Mouse (Mus musculus) heart, embryonic 10.5 days (tissue): ENCODE measurements at regions not wholly inside any gene's neighbourhood (a gene's known extent, or its start where the extent isn't known, plus 50 kb on each side); places are given as distances from the start of the nearest gene placed in this dataset.

Experiments
- DNase-seq: peaks from one replicate; pipeline ENCODE4 v3.0.0-alpha.2; 2017; ENCODE audit warnings: low spot score
- H3K27ac ChIP-seq: fragments of 300-500 bp; sonication (generic); 2 replicates; pipeline ENCODE4 v1.5.1; 2016; ENCODE audit warnings: mild to moderate bottlenecking
- H3K27me3 ChIP-seq: fragments of 300-500 bp; sonication (generic); 2 replicates; pipeline ENCODE4 v1.6.1; 2016; ENCODE audit warnings: mild to moderate bottlenecking; ENCODE audit not compliant: poor library complexity, insufficient read depth, severe bottlenecking
- H3K36me3 ChIP-seq: fragments of 300-500 bp; sonication (generic); 2 replicates; pipeline ENCODE4 v1.6.1; 2016; ENCODE audit warnings: mild to moderate bottlenecking, moderate library complexity
- H3K4me1 ChIP-seq: fragments of 300-500 bp; sonication (generic); 2 replicates; pipeline ENCODE4 v1.6.1; 2016; ENCODE audit warnings: mild to moderate bottlenecking
- H3K4me3 ChIP-seq: fragments of 300-500 bp; sonication (generic); 2 replicates; pipeline ENCODE4 v1.5.1; 2016; ENCODE audit warnings: mild to moderate bottlenecking, moderate library complexity
- H3K9me3 ChIP-seq: fragments of 300-500 bp; sonication (generic); 2 replicates; pipeline ENCODE4 v1.6.1; 2016; ENCODE audit warnings: mild to moderate bottlenecking, moderate library complexity
- WGBS: fragments of 180-500 bp; shearing (Covaris S2); methylation state at CpG from one replicate; pipeline ENCODE4 v1.1.7; 2016; 5-methylcytosine and 5-hydroxymethylcytosine counted together

DNA sequence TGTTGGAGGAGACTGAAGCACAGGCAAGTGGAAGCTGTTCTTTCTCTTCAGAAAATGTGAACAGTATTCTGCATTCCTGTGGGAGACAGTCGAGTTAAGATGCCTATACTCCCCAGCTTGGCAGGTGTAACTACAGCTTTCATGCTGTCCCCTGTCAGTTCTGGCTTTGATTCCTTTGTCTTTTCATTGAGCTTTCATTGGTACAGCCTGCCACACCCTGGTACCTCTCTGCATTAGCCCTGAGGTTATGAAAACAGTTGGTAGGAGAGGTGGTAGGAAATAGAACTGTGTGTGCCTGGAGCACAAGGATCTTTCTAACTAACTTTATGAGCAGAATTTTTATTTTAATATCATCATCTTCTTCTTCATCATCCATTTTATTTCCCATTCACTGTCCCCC, 551.6 kb downstream of the Car8 start:
- no peaks in the 10 kb centered on the region for H3K9me3 ChIP-seq
- 53% methylated on average over 1 of the region's 1 CpGs for WGBS
- no peaks in the 10 kb centered on the region for H3K27me3 ChIP-seq
- no peak for DNase-seq
- H3K4me1 ChIP-seq = no peaks in the 10 kb centered on the region
- H3K4me3 ChIP-seq = no peak overlapping the region
- H3K27ac ChIP-seq = no peak overlapping the region
- no peaks in the 10 kb centered on the region for H3K36me3 ChIP-seq

GRCm38 (mm10) chr4:7670795-7671105, 568.1 kb downstream of the Car8 start:
- no peaks in the 10 kb centered on the region for H3K4me1 ChIP-seq
- H3K27me3 ChIP-seq = no peaks in the 10 kb centered on the region
- no peaks in the 10 kb centered on the region for H3K9me3 ChIP-seq
- DNase-seq = no peak
- no peak overlapping the region for H3K4me3 ChIP-seq
- WGBS = 81% methylated on average over 4 of the region's 4 CpGs
- no peak overlapping the region for H3K27ac ChIP-seq
- H3K36me3 ChIP-seq = no peaks in the 10 kb centered on the region

DNA sequence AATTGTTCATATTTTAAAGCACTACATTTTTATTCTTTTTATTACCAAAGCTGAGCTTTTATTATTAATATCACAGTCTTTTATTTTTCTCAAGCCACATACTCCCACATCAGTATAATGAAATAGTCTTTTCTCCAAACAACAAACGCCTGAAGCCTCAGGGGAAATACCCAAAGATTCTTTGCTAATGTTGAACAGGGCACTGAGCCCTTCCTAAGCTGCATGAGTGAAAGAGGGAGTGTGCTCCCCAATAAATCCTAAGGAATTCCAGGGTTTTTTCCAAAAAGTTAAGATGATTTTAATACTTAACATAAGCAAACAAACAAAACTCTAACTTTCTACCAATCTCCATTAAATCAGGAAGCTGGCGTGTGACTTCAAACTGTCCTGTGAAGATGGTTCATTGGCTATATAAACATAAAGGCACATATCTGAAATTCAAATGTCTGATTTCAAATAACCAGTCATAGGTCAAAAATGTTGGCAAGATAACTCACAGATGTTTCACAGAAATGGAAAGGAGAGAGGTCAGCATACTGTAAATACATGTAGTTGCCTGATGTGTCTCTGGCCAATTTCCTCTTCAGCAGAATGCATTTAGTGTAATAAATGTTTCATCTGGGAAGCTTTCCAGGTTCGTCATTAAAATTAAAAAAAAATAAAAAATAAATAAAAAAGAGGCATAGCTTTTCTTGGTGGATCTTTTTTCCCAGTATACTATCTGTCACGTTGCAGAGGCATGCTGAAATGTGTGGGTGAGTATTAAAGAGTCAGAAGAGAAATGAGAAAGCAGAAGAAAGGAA, 568.6 kb downstream of the Car8 start:
- Histone ChIP-seq H3K9me3 (no peaks in the 10 kb centered on the region), H3K4me1 (no peaks in the 10 kb centered on the region), H3K36me3 (no peaks in the 10 kb centered on the region), H3K27ac (no peak overlapping the region), H3K4me3 (no peak overlapping the region), H3K27me3 (no peaks in the 10 kb centered on the region)
- WGBS = 70% methylated on average over 4 of the region's 4 CpGs
- DNase-seq = no peak

GRCm38 (mm10) chr4:7666935-7667594, 571.8 kb downstream of the Car8 start:
- Histone ChIP-seq H3K4me3 (no peak overlapping the region), H3K27ac (no peak overlapping the region), H3K27me3 (no peaks in the 10 kb centered on the region), H3K4me1 (no peaks in the 10 kb centered on the region), H3K36me3 (no peaks in the 10 kb centered on the region), H3K9me3 (no peaks in the 10 kb centered on the region)
- DNase-seq = no peak
- 59% methylated on average over 7 of the region's 7 CpGs for WGBS

DNA sequence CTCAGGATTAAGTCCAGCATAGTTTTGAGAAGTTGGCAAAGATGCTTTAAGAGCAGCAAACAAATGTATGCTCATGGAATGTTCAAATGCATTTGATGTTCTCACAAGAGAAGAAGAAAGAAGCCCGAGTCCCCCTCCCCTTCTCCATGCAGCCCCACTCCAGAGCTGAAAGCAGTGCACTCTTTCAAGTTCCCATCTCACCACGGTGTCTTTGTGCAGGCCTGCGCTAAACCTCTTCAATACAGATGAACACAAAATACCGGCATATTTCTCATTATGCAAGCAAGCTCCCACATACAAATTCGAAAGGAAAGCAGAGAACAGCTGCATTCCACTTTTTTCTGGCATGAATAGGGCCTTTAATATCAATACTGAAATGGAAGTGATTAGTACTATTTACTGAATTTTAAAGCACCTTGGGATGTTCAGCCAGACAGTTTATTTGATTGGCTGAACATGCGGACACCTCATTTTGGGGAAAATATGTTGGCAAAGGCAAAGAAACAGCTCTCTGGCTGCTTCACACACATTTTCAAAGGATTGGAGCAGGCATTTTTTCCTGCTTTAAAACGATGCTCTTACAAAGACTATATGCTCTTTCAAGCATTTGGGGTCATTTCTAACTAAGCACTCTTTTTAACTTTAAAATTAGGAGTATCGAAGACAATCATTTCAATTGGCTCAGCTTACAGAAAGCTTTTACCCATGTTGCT, 595.8 kb downstream of the Car8 start:
- H3K36me3 ChIP-seq = no peaks in the 10 kb centered on the region
- WGBS = 83% methylated on average over 8 of the region's 8 CpGs
- no peak for DNase-seq

GRCm38 (mm10) chr4:7597671-7598390, 641.0 kb downstream of the Car8 start:
- Histone ChIP-seq H3K4me3 (no peak overlapping the region), H3K4me1 (no peaks in the 10 kb centered on the region), H3K9me3 (no peaks in the 10 kb centered on the region), H3K27me3 (no peaks in the 10 kb centered on the region), H3K27ac (no peak overlapping the region), H3K36me3 (no peaks in the 10 kb centered on the region)
- DNase-seq = no peak
- WGBS = 73% methylated on average over 4 of the region's 4 CpGs

More for the DNA sequence above, 595.8 kb downstream of the Car8 start:
- no peak overlapping the region for H3K4me3 ChIP-seq
- no peaks in the 10 kb centered on the region for H3K27me3 ChIP-seq
- H3K27ac ChIP-seq = no peak overlapping the region
- no peaks in the 10 kb centered on the region for H3K4me1 ChIP-seq
- no peaks in the 10 kb centered on the region for H3K9me3 ChIP-seq

- no peaks in the 10 kb centered on the region for H3K4me1 ChIP-seq
- no peak for DNase-seq
- H3K4me3 ChIP-seq = no peak overlapping the region
- H3K27ac ChIP-seq = no peak overlapping the region
- H3K36me3 ChIP-seq = no peaks in the 10 kb centered on the region
- no peaks in the 10 kb centered on the region for H3K9me3 ChIP-seq
- no peaks in the 10 kb centered on the region for H3K27me3 ChIP-seq
- WGBS = 61% methylated on average over 4 of the region's 4 CpGs
Observed at GRCm38 (mm10) chr4:7596116-7596515, 642.7 kb downstream of the Car8 start.

- Histone ChIP-seq H3K4me3 (no peak overlapping the region), H3K27ac (no peak overlapping the region), H3K9me3 (no peaks in the 10 kb centered on the region), H3K4me1 (no peaks in the 10 kb centered on the region; the same call in 1 of the 2 replicates), H3K27me3 (no peaks in the 10 kb centered on the region), H3K36me3 (no peaks in the 10 kb centered on the region)
- WGBS = 82% methylated on average over 4 of the region's 4 CpGs
- no peak for DNase-seq
Observed at GRCm38 (mm10) chr4:7583851-7584250, 655.0 kb downstream of the Car8 start.

GRCm38 (mm10) chr4:7581931-7582330, 656.9 kb downstream of the Car8 start:
- Histone ChIP-seq H3K9me3 (no peaks in the 10 kb centered on the region), H3K36me3 (no peaks in the 10 kb centered on the region), H3K27me3 (no peaks in the 10 kb centered on the region), H3K4me3 (no peak overlapping the region), H3K4me1 (no peaks in the 10 kb centered on the region; the same call in 1 of the 2 replicates), H3K27ac (no peak overlapping the region)
- DNase-seq = no peak
- 77% methylated on average over 4 of the region's 4 CpGs for WGBS

DNA sequence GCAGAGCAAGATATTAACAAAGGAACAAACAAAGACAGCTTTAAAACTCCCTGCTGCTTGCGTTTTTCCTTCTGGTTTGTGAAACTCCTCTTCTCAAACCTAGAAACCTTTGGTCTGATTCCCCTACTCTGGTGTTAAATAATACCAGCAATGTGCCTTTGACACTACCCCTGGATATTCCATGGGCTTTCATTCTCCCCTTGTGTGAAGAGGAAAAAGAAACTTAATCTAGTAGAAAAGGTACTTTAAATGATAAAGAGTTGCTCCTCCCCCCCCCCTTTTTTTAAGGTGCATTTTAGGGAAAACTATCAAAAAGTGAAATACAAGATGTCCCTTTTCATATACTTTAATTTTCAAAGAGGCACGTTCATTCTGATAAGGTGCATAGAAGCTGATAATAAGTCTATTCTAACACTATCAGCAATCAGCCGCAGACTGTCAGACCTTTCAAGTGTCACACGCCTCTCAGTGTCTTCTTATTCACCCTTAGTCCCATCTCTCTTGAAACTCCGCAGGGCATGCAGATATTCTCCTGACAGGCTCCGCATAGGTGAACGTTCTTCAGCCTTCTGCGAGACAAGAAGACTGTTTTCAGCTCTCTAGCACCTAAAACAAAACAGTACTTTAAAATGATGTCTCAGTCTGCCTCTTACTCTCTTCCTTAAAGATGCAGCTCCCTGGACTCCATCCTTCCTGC, 657.5 kb downstream of the Car8 start:
- H3K4me3 ChIP-seq = no peak overlapping the region
- WGBS = 46% methylated on average over 8 of the region's 8 CpGs
- no peaks in the 10 kb centered on the region for H3K9me3 ChIP-seq
- H3K36me3 ChIP-seq = no peaks in the 10 kb centered on the region
- DNase-seq = no peak
- no peaks in the 10 kb centered on the region; the same call in 1 of the 2 replicates for H3K4me1 ChIP-seq
- H3K27ac ChIP-seq = no peak overlapping the region
- no peaks in the 10 kb centered on the region for H3K27me3 ChIP-seq

DNA sequence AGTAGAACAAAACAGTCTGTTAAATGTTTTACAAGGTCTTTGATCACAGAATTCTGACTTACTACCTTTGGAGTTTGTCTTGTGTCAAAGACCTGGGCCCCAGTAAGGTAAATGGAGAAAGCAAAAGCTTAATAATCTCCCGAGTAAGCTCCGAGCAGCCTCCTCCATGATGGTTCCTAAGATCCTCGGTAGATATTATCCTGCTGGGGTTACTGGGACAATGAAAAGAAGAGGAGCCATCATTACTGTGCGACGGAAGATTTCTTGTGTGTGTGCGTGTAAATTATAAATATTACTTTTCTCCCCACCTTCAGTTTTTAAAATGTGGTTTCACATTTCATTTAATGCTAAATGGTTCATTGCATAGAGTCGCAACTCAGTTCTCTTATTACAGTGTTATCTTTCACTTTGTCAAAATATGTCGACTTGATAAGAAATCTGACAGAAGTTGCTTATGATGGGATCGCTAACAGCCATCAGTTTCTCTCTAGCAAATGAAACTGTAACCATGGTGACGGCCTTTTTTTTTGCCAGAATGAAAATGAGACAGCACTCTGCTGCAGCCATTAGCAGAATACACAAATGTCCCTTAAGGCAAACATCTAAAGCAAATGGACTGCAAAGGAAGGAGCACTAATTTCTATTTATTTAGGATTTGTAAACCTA, 658.2 kb downstream of the Car8 start:
- WGBS = 83% methylated on average over 10 of the region's 10 CpGs
- Histone ChIP-seq H3K4me3 (no peak overlapping the region), H3K4me1 (no peaks in the 10 kb centered on the region; the same call in 1 of the 2 replicates), H3K9me3 (no peaks in the 10 kb centered on the region), H3K27ac (no peak overlapping the region), H3K27me3 (no peaks in the 10 kb centered on the region), H3K36me3 (no peaks in the 10 kb centered on the region)
- no peak for DNase-seq

- no peaks in the 10 kb centered on the region for H3K27me3 ChIP-seq
- DNase-seq = no peak
- no peaks in the 10 kb centered on the region for H3K9me3 ChIP-seq
- no peak overlapping the region for H3K4me3 ChIP-seq
- no peak overlapping the region for H3K27ac ChIP-seq
- 79% methylated on average over 2 of the region's 2 CpGs for WGBS
- H3K36me3 ChIP-seq = no peaks in the 10 kb centered on the region
- H3K4me1 ChIP-seq = no peaks in the 10 kb centered on the region
Observed at GRCm38 (mm10) chr4:7574011-7574410, 664.8 kb downstream of the Car8 start.
